20 mouse cellular contexts compared by ENCODE assay signal in the genomic region with DNA sequence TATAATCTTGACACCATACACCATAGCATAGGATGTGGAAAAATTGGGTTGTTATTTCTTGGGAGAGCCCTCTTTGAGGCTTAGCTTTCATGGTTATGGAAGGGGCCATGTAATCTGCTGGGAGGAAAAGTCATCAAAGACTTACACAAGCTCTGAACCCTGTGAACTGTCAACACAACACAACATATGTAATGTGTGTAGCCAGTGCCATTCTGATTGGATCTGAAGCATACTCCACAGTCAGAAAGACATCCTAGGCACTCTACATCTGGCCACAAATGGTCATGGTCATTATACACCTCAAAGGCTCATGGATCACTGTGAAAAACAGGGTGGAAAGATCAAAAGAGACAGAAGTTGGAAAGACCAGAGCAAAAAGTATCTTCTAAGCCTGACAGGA.
DNase-seq lines count a peak whose midpoint lies in the region; ATAC-seq lines count a peak whose summit lies in the region.
"Had no signal": no experiment of that assay in that cellular context is flagged by ENCODE, and none has a peak within 500 bp of the region (broad histone marks: within the 10 kb centered on the region; RNA-seq: fewer than 3 reads in every experiment).

No protein-coding gene starts in this region.

- no peaks in the 10 kb centered on the region for H3K36me3 ChIP-seq in limb, embryonic 11.5 days (ENCODE audit: control insufficient read depth, insufficient read depth, low read length)
- no peaks in the 10 kb centered on the region for H3K36me3 ChIP-seq in limb, embryonic 10.5 days
- H3K36me3 ChIP-seq: embryonic facial prominence, embryonic 13.5 days; embryonic facial prominence, embryonic 15.5 days; forebrain, embryonic 10.5 days; forebrain, embryonic 12.5 days had no signal

- no peak overlapping the region for H3K27ac ChIP-seq in limb, embryonic 11.5 days (replicated peaks; ENCODE audit: low read depth, low read length)
- H3K27ac ChIP-seq in limb, embryonic 10.5 days: no peak overlapping the region
- H3K27ac ChIP-seq: embryonic facial prominence, embryonic 13.5 days; embryonic facial prominence, embryonic 15.5 days; forebrain, embryonic 10.5 days; forebrain, embryonic 12.5 days had no signal

- H3K4me3 ChIP-seq in limb, embryonic 11.5 days (ENCODE audit: low read depth, low read length): no peak overlapping the region
- no peak overlapping the region for H3K4me3 ChIP-seq in limb, embryonic 10.5 days
- H3K4me3 ChIP-seq: embryonic facial prominence, embryonic 13.5 days; embryonic facial prominence, embryonic 15.5 days; erythroblast, embryonic 14.5 days; forebrain, embryonic 10.5 days; forebrain, embryonic 12.5 days had no signal

- H3K27me3 ChIP-seq in limb, embryonic 11.5 days (ENCODE audit: control insufficient read depth, insufficient read depth, low read length): no peaks in the 10 kb centered on the region
- no peaks in the 10 kb centered on the region for H3K27me3 ChIP-seq in limb, embryonic 10.5 days (ENCODE audit: low read depth, poor library complexity, severe bottlenecking)
- H3K27me3 ChIP-seq: embryonic facial prominence, embryonic 13.5 days; embryonic facial prominence, embryonic 15.5 days; forebrain, embryonic 12.5 days had no signal

- no peaks in the 10 kb centered on the region for H3K4me1 ChIP-seq in limb, embryonic 11.5 days (ENCODE audit: control insufficient read depth, insufficient read depth, low read length)
- no peaks in the 10 kb centered on the region for H3K4me1 ChIP-seq in limb, embryonic 10.5 days
- H3K4me1 ChIP-seq: embryonic facial prominence, embryonic 15.5 days; forebrain, embryonic 10.5 days; forebrain, embryonic 12.5 days had no signal

- no peaks in the 10 kb centered on the region for H3K9me3 ChIP-seq in limb, embryonic 11.5 days (ENCODE audit: control insufficient read depth, low read length)
- H3K9me3 ChIP-seq in limb, embryonic 10.5 days (replicated peaks): no peaks in the 10 kb centered on the region
- H3K9me3 ChIP-seq: embryonic facial prominence, embryonic 13.5 days; embryonic facial prominence, embryonic 15.5 days; forebrain, embryonic 10.5 days; forebrain, embryonic 12.5 days had no signal

- H3K4me2 ChIP-seq in limb, embryonic 11.5 days (ENCODE audit: low read depth, severe bottlenecking): no peak overlapping the region
- H3K4me2 ChIP-seq: embryonic facial prominence, embryonic 13.5 days; embryonic facial prominence, embryonic 15.5 days; forebrain, embryonic 12.5 days had no signal

- ATAC-seq in limb, embryonic 11.5 days (ENCODE audit: insufficient number of reproducible peaks, low FRiP score, low TSS enrichment, low read depth): peak; percentile 60; the same call in 1 of the 2 replicates
- ATAC-seq: forebrain, embryonic 14.5 days; forebrain, embryonic 16.5 days had no signal

- H3K9ac ChIP-seq in limb, embryonic 11.5 days (ENCODE audit: low read length): no peak overlapping the region
- H3K9ac ChIP-seq: embryonic facial prominence, embryonic 13.5 days; embryonic facial prominence, embryonic 15.5 days; forebrain, embryonic 12.5 days had no signal

- peak; percentile 2 for DNase-seq in embryo, embryonic 10.5 days (ENCODE audit: low spot score)
- no peak for DNase-seq in embryo, embryonic 11 days
- no peak for DNase-seq in limb, embryonic 11.5 days (ENCODE audit: low spot score)
- no peak for DNase-seq in limb, embryonic 10.5 days (ENCODE audit: low spot score)
- DNase-seq in adrenal gland, postnatal 10 days: no peak
- DNase-seq: adrenal gland, adult 2 months; adrenal gland, postnatal 14 days; adrenal gland, postnatal 36 days; cerebellum, adult 11-12 months; cerebellum, adult 2 months; cerebellum, adult 9-10 months; cerebellum, postnatal 10 days; cerebellum, postnatal 25 days had no signal
